Mouse (Mus musculus): Measurements from ENCODE around the gene Kcnn4. TPM values are rescaled to one million over a fixed set of nuclear protein-coding genes. Genes with fewer than 3 reads are reported as not detected.

Gene Kcnn4
- polyA plus RNA-seq, 1 experiment from 2014 or later: not detected

- TF ChIP-seq CTCF (IDR thresholded peaks at IDR 0.05): no peak
- ChIA-PET CTCF (no interaction called here), POLR2A (no interaction called here)
- peaks cover 9% of the 10 kb centered on the region for H3K27me3 ChIP-seq
- in situ Hi-C loops (cut with MboI; ENCODE audit: low pct_unique_long_range_greater_than_20kb): no loop called here
- ATAC-seq (no peak), DNase-seq (ENCODE audit: low read depth, low spot score) (no peak)
Observed at GRCm38 (mm10) chr7:24343701-24344272, 26.3 kb upstream of the Kcnn4 start.

DNA sequence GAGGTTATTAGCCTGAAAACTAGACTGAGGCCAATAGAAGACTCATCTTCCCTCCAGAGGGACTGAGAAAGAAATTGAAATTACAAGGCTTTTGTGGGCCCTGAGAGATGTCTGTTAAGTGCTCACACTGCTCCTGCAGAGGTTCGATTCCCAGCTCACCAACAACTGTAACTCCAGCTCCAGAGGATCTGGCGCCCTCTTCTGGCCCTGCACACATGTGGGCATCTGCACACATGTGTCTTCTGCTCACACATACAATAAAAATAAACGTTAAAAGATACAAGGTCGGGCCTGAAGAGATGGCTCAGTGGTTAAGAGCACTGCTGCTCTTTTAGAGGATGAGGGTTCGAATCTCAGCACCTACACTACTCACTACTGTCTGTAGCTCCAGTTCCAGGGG, 23.6 kb upstream of the Kcnn4 start:
- CTCF ChIA-PET: no interaction called here
- ATAC-seq (no peak), DNase-seq (ENCODE audit: low read depth, low spot score) (no peak)
- POLR2A ChIA-PET: no interaction called here
- in situ Hi-C loops (cut with MboI; ENCODE audit: low pct_unique_long_range_greater_than_20kb): no loop called here
- no peak for TF ChIP-seq CTCF (IDR thresholded peaks at IDR 0.05)
- H3K27me3 ChIP-seq: peaks cover 15% of the 10 kb centered on the region

GRCm38 (mm10) chr7:24348896-24349295, 21.2 kb upstream of the Kcnn4 start, which contains the start of gene Lypd5:
Gene Lypd5, plus strand, starts transcription at chr7:24349196.
- H3K27me3 ChIP-seq: peaks cover 36% of the 10 kb centered on the region
- DNase-seq (ENCODE audit: low read depth, low spot score) (no peak), ATAC-seq (no peak)
- in situ Hi-C loops (cut with MboI; ENCODE audit: low pct_unique_long_range_greater_than_20kb): no loop called here
- POLR2A ChIA-PET: no interaction called here
- TF ChIP-seq CTCF (IDR thresholded peaks at IDR 0.05): no peak
- CTCF ChIA-PET: interaction anchor here (0.9 to 1.5 kb wide), 3 partner anchors 12 to 24 kb away, joined by 3 to 4 read pairs (median 3); no protein-coding TSS in a partner anchor

DNA sequence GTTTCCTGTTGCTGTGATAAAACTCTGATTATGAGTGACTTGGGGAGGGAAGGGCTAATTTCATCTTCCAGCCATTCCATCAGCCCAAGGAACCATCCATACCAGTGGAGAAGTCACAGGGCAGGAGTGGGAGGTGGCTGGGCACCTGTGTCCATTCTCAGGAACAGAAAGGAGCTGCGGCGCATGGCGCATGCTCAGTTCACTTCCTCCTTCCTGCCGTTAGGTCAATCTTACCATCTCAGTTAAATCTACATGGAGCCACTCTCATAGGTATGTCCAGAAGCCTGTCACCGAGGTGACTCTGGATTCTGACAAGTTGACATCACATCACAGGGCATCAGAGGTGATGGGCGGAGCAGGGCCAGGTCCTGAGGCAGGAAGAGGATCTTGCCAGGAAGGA, 14.4 kb upstream of the Kcnn4 start:
- in situ Hi-C loops (cut with MboI; ENCODE audit: low pct_unique_long_range_greater_than_20kb): no loop called here
- no peak for DNase-seq (ENCODE audit: low read depth, low spot score)
- CTCF ChIA-PET: interaction anchor here (0.7 kb wide), 1 partner anchor 1769 kb away, joined by 3 read pairs; no protein-coding TSS in a partner anchor
- POLR2A ChIA-PET: no interaction called here
- ATAC-seq: no peak
- TF ChIP-seq CTCF (IDR thresholded peaks at IDR 0.05): no peak
- H3K27me3 ChIP-seq: peaks cover 28% of the 10 kb centered on the region

DNA sequence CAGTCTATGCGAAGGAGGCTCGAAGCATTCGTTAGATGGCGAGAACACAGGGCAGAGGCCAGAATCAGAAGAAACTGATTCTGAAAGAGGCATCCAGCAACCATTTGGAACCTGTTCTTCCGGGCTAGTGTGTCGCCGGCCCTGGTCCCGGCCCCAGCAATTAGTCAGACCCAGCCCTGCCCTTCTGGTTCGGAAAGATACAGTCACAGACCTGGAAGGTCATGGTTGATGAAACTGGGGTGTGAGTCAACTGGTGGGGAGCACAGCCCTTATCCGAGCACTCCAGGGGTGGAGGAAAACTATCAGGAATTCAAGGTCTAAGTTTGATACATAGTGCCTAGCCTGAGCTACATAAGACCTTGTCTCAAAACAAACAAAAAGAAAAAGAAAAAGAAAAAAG, 14.0 kb upstream of the Kcnn4 start:
- peaks cover 28% of the 10 kb centered on the region for H3K27me3 ChIP-seq
- ChIA-PET POLR2A (no interaction called here), CTCF (no interaction called here)
- DNase-seq (ENCODE audit: low read depth, low spot score) (no peak), ATAC-seq (no peak)
- in situ Hi-C loops (cut with MboI; ENCODE audit: low pct_unique_long_range_greater_than_20kb): no loop called here
- no peak for TF ChIP-seq CTCF (IDR thresholded peaks at IDR 0.05)

- POLR2A ChIA-PET: no interaction called here
- CTCF ChIA-PET: interaction anchor here (1.1 kb wide), 1 partner anchor 52 kb away, joined by 4 read pairs; no protein-coding TSS in a partner anchor
- no peak for DNase-seq (ENCODE audit: low read depth, low spot score)
- no peak for TF ChIP-seq CTCF (IDR thresholded peaks at IDR 0.05)
- H3K27me3 ChIP-seq: peaks cover 15% of the 10 kb centered on the region
- in situ Hi-C loops (cut with MboI; ENCODE audit: low pct_unique_long_range_greater_than_20kb): no loop called here
- ATAC-seq: no peak
Observed at GRCm38 (mm10) chr7:24357899-24358298, 12.2 kb upstream of the Kcnn4 start.

DNA sequence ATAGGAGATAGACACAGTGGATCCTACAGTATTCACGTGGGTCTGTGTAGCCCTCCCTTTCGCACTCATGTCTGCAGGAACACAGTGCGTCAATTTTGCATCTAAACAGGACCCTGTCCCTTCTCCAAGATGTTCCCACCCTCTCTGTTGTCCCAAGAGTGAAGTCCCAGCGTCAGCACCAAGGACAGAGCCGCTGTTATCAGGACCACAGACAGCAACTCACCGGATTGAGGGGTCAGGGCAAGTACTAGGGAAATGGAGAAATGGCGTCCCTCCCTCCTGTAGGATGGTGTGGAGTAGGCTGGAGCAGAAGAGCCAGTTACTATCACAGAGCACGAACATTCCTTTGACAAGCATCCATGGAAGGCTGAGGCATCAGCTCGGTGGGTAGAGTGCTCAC, 10.8 kb upstream of the Kcnn4 start:
- no peak for TF ChIP-seq CTCF (IDR thresholded peaks at IDR 0.05)
- in situ Hi-C loops (cut with MboI; ENCODE audit: low pct_unique_long_range_greater_than_20kb): no loop called here
- CTCF ChIA-PET: no interaction called here
- H3K27me3 ChIP-seq: peaks cover 3% of the 10 kb centered on the region
- ATAC-seq: no peak
- POLR2A ChIA-PET: no interaction called here
- no peak for DNase-seq (ENCODE audit: low read depth, low spot score)

- in situ Hi-C loops (cut with MboI; ENCODE audit: low pct_unique_long_range_greater_than_20kb): no loop called here
- ChIA-PET CTCF (interaction anchor here (0.8 to 2.6 kb wide), 2 partner anchors 13 to 25 kb away, joined by 3 to 11 read pairs; no protein-coding TSS in a partner anchor), POLR2A (no interaction called here)
- peak; percentile 45 for TF ChIP-seq CTCF (IDR thresholded peaks at IDR 0.05)
- no peaks in the 10 kb centered on the region for H3K27me3 ChIP-seq
- no peak for ATAC-seq
- no peak for DNase-seq (ENCODE audit: low read depth, low spot score)
Observed at GRCm38 (mm10) chr7:24361001-24361400, 9.1 kb upstream of the Kcnn4 start.

DNA sequence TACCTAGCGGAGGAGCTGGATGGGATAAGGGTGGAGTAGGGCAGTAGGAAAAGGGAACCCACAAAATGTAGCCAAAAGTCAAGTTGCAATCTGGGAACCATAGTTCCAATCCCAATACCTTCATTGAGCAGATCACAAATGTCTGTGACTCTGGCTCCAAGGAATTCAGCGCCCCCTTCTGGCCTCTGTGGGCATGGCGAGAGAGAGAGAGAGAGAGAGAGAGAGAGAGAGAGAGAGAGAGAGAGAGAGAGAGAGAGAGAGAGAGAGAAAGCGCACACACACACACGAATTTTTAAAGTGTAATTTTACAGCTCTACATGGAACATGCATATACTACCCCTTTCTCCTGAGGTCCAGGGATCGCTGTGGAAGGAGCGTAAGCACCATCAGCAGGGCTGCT, 6.8 kb upstream of the Kcnn4 start:
- in situ Hi-C loops (cut with MboI; ENCODE audit: low pct_unique_long_range_greater_than_20kb): no loop called here
- DNase-seq (ENCODE audit: low read depth, low spot score): no peak
- CTCF ChIA-PET: interaction anchor here (0.7 to 3.5 kb wide), 6 partner anchors 15 to 44 kb away, joined by 3 to 26 read pairs (median 10); no protein-coding TSS in a partner anchor

GRCm38 (mm10) chr7:24364827-24365226, 5.2 kb upstream of the Kcnn4 start:
- peak; percentile 44 for DNase-seq (ENCODE audit: low read depth, low spot score)
- in situ Hi-C loops (cut with MboI; ENCODE audit: low pct_unique_long_range_greater_than_20kb): loop anchor here (5.0 kb wide), 1 partner anchor 42 kb away; no protein-coding TSS in a partner anchor
- TF ChIP-seq CTCF (IDR thresholded peaks at IDR 0.05): peak; percentile 91
- POLR2A ChIA-PET: interaction anchor here (0.7 to 1.6 kb wide), 4 partner anchors 20 to 41 kb away, joined by 3 to 4 read pairs (median 4); partner anchors contain the start of gene Smg9
- CTCF ChIA-PET: interaction anchor here (0.7 to 3.5 kb wide), 10 partner anchors 12 to 77 kb away, joined by 3 to 26 read pairs (median 4); partner anchors contain the start of gene Smg9
- H3K27me3 ChIP-seq: no peaks in the 10 kb centered on the region
- peak; percentile 82 for ATAC-seq

More for the DNA sequence above, 6.8 kb upstream of the Kcnn4 start:
- POLR2A ChIA-PET: interaction anchor here (0.7 kb wide), 1 partner anchor 229 kb away, joined by 8 read pairs; no protein-coding TSS in a partner anchor
- TF ChIP-seq CTCF (IDR thresholded peaks at IDR 0.05): peak; percentile 63
- no peaks in the 10 kb centered on the region for H3K27me3 ChIP-seq
- no peak for ATAC-seq
